Mouse (Mus musculus) intestine, embryonic 16.5 days (tissue): ENCODE data around the gene Rngtt. TPM values are rescaled to one million over a fixed set of nuclear protein-coding genes. Genes with fewer than 3 reads are reported as not detected.
A peak's percentile ranks its signal among the peaks of the same experiment; 100 is the strongest.

Source experiments
- ATAC-seq: fragments of 200-750 bp; cut with Nextera tagmentation; 2 replicates; pipeline ENCODE4 v1.8.0; 2017; ENCODE audit warnings: moderate TSS enrichment, moderate library complexity
- H3K27ac ChIP-seq: fragments of 300-500 bp; sonication (generic); 2 replicates; pipeline ENCODE4 v1.5.1; 2014; ENCODE audit warnings: mild to moderate bottlenecking, low read length
- H3K27me3 ChIP-seq: fragments of 300-500 bp; sonication (generic); replicated peaks from 2 replicates; pipeline ENCODE4 v1.6.1; 2014; ENCODE audit warnings: low read length, control low read depth, mixed read lengths; ENCODE audit not compliant: control insufficient read depth, insufficient read depth
- H3K36me3 ChIP-seq: fragments of 300-500 bp; sonication (generic); 2 replicates; pipeline ENCODE4 v1.6.1; 2014; ENCODE audit warnings: low read length, control low read depth; ENCODE audit not compliant: control insufficient read depth, insufficient read depth
- H3K4me1 ChIP-seq: fragments of 300-500 bp; sonication (generic); 2 replicates; pipeline ENCODE4 v1.6.1; 2014; ENCODE audit warnings: low read length, control low read depth, mixed read lengths; ENCODE audit not compliant: control insufficient read depth, insufficient read depth
- H3K4me2 ChIP-seq: fragments of 300-500 bp; sonication (generic); 2 replicates; pipeline ENCODE4 v1.6.1; 2014; ENCODE audit warnings: low read depth, low read length, control low read depth
- H3K4me3 ChIP-seq: fragments of 300-500 bp; sonication (generic); 2 replicates; pipeline ENCODE4 v1.5.1; 2014; ENCODE audit warnings: mild to moderate bottlenecking, low read length
- H3K9ac ChIP-seq: fragments of 300-500 bp; sonication (generic); 2 replicates; pipeline ENCODE4 v1.6.1; 2014; ENCODE audit warnings: low read depth, low read length
- H3K9me3 ChIP-seq: fragments of 300-500 bp; sonication (generic); 2 replicates; pipeline ENCODE4 v1.6.1; 2016; ENCODE audit warnings: low read length, control low read depth; ENCODE audit not compliant: control insufficient read depth
- WGBS: fragments of 180-500 bp; shearing (Covaris S2); extraction: QIAGEN DNeasy Blood & Tissue Kit; methylation state at CpG from one replicate; pipeline ENCODE4 v1.1.7; 2014; 5-methylcytosine and 5-hydroxymethylcytosine counted together
- polyA plus RNA-seq: library from polyadenylated mRNA; unstranded; fragments of >200 nt; fragmentation: Nextera tagmentation; extraction: Ambion mirVana; gene quantifications from 2 replicates; pipeline ENCODE4 v1.2.1, GENCODE M21; 2015

Rngtt gene
- polyA plus RNA-seq, 1 experiment from 2014 or later: 16.3 TPM

GRCm38 (mm10) chr4:33491108-33491507, 181.0 kb downstream of the Rngtt start:
- Histone ChIP-seq H3K4me2 (no peak overlapping the region), H3K4me3 (no peak overlapping the region), H3K27ac (no peak overlapping the region), H3K9me3 (no peaks in the 10 kb centered on the region; the same call in 1 of the 2 replicates), H3K4me1 (peaks cover 3% of the 10 kb centered on the region; the same call in 1 of the 2 replicates), H3K27me3 (no peaks in the 10 kb centered on the region), H3K9ac (no peak overlapping the region), H3K36me3 (no peaks in the 10 kb centered on the region)
- peak; percentile 83 for ATAC-seq
- 61% methylated on average over 1 of the region's 1 CpGs for WGBS

GRCm38 (mm10) chr4:33494377-33494776, 184.3 kb downstream of the Rngtt start:
- no peak overlapping the region for H3K4me3 ChIP-seq
- no peaks in the 10 kb centered on the region for H3K27me3 ChIP-seq
- 96% methylated on average over 2 of the region's 2 CpGs for WGBS

GRCm38 (mm10) chr4:33496985-33497384, 186.9 kb downstream of the Rngtt start:
- H3K36me3 ChIP-seq: no peaks in the 10 kb centered on the region
- no peak overlapping the region for H3K9ac ChIP-seq
- 51% methylated on average over 2 of the region's 2 CpGs for WGBS
- no peaks in the 10 kb centered on the region for H3K27me3 ChIP-seq
- no peaks in the 10 kb centered on the region for H3K4me1 ChIP-seq
- H3K9me3 ChIP-seq: no peaks in the 10 kb centered on the region; the same call in 1 of the 2 replicates
- no peak overlapping the region for H3K4me3 ChIP-seq
- no peak for ATAC-seq
- H3K27ac ChIP-seq: no peak overlapping the region
- no peak overlapping the region for H3K4me2 ChIP-seq

More at GRCm38 (mm10) chr4:33494377-33494776, 184.3 kb downstream of the Rngtt start:
- H3K36me3 ChIP-seq: no peaks in the 10 kb centered on the region
- no peak overlapping the region for H3K4me2 ChIP-seq
- no peak overlapping the region for H3K9ac ChIP-seq
- no peaks in the 10 kb centered on the region; the same call in 1 of the 2 replicates for H3K9me3 ChIP-seq
- no peak for ATAC-seq
- no peak overlapping the region for H3K27ac ChIP-seq
- peaks cover 3% of the 10 kb centered on the region; the same call in 1 of the 2 replicates for H3K4me1 ChIP-seq

GRCm38 (mm10) chr4:33497657-33498056, 187.5 kb downstream of the Rngtt start:
- no peaks in the 10 kb centered on the region for H3K27me3 ChIP-seq

GRCm38 (mm10) chr4:33498160-33498874, 188.2 kb downstream of the Rngtt start:
- WGBS: 85% methylated on average over 4 of the region's 4 CpGs

More at GRCm38 (mm10) chr4:33497657-33498056, 187.5 kb downstream of the Rngtt start:
- no peak for ATAC-seq
- Histone ChIP-seq H3K36me3 (no peaks in the 10 kb centered on the region), H3K9ac (no peak overlapping the region), H3K27ac (no peak overlapping the region), H3K4me1 (no peaks in the 10 kb centered on the region), H3K4me2 (no peak overlapping the region), H3K4me3 (no peak overlapping the region), H3K9me3 (no peaks in the 10 kb centered on the region; the same call in 1 of the 2 replicates)

GRCm38 (mm10) chr4:33506638-33507037, 196.5 kb downstream of the Rngtt start:
- no peaks in the 10 kb centered on the region for H3K9me3 ChIP-seq
- H3K9ac ChIP-seq: no peak overlapping the region
- H3K4me3 ChIP-seq: no peak overlapping the region
- no peaks in the 10 kb centered on the region for H3K4me1 ChIP-seq
- no peaks in the 10 kb centered on the region for H3K27me3 ChIP-seq
- no peak for ATAC-seq
- H3K4me2 ChIP-seq: no peak overlapping the region
- H3K36me3 ChIP-seq: no peaks in the 10 kb centered on the region
- H3K27ac ChIP-seq: no peak overlapping the region

More at GRCm38 (mm10) chr4:33498160-33498874, 188.2 kb downstream of the Rngtt start:
- no peaks in the 10 kb centered on the region for H3K27me3 ChIP-seq
- no peaks in the 10 kb centered on the region for H3K4me1 ChIP-seq
- H3K9ac ChIP-seq: no peak overlapping the region
- no peaks in the 10 kb centered on the region; the same call in 1 of the 2 replicates for H3K9me3 ChIP-seq
- H3K36me3 ChIP-seq: no peaks in the 10 kb centered on the region
- H3K4me2 ChIP-seq: no peak overlapping the region
- no peak overlapping the region for H3K4me3 ChIP-seq
- no peak for ATAC-seq
- H3K27ac ChIP-seq: no peak overlapping the region

- no peaks in the 10 kb centered on the region for H3K9me3 ChIP-seq
- H3K27me3 ChIP-seq: no peaks in the 10 kb centered on the region
- H3K27ac ChIP-seq: no peak overlapping the region
- no peaks in the 10 kb centered on the region for H3K4me1 ChIP-seq
- WGBS: 79% methylated on average over 10 of the region's 10 CpGs
- H3K4me2 ChIP-seq: no peak overlapping the region
- peak; percentile 36 for ATAC-seq
- no peak overlapping the region for H3K4me3 ChIP-seq
- no peak overlapping the region for H3K9ac ChIP-seq
- H3K36me3 ChIP-seq: no peaks in the 10 kb centered on the region
Measured at GRCm38 (mm10) chr4:33510544-33510943, 200.4 kb downstream of the Rngtt start.

- Histone ChIP-seq H3K27ac (no peak overlapping the region), H3K4me3 (no peak overlapping the region), H3K4me2 (no peak overlapping the region), H3K9me3 (no peaks in the 10 kb centered on the region), H3K9ac (no peak overlapping the region), H3K27me3 (no peaks in the 10 kb centered on the region), H3K4me1 (no peaks in the 10 kb centered on the region), H3K36me3 (no peaks in the 10 kb centered on the region)
- whole genome bisulfite sequencing: 72% methylated on average over 3 of the region's 3 CpGs
- no peak for ATAC-seq
Measured at GRCm38 (mm10) chr4:33513421-33513820, 203.3 kb downstream of the Rngtt start.

- no peak for ATAC-seq
- Histone ChIP-seq H3K4me2 (no peak overlapping the region), H3K27ac (no peak overlapping the region), H3K9me3 (no peaks in the 10 kb centered on the region), H3K36me3 (no peaks in the 10 kb centered on the region), H3K27me3 (no peaks in the 10 kb centered on the region), H3K4me3 (no peak overlapping the region), H3K9ac (no peak overlapping the region), H3K4me1 (no peaks in the 10 kb centered on the region)
- WGBS: 90% methylated on average over 10 of the region's 10 CpGs
Measured at GRCm38 (mm10) chr4:33514108-33515000, 204.2 kb downstream of the Rngtt start.
